Mouse (Mus musculus) adrenal gland (tissue): ENCODE data around the gene Dok4.
"Not testable (repeated sequence)": the region's sequence is repeated elsewhere in the genome, so short reads cannot be mapped to it uniquely, and the experiment has no call there.

Source experiments
- intact Hi-C: fragments of 180-260 bp; cut with DNase I; formaldehyde crosslinking; loops from one replicate; pipeline ENCODE4 v1.15.1; 2025

Gene Dok4

GRCm38 (mm10) chr8:94854761-94855160, 21.4 kb downstream of the Dok4 start:
- intact Hi-C loops = not testable (repeated sequence)

GRCm38 (mm10) chr8:94850049-94850448, 26.1 kb downstream of the Dok4 start:
- intact Hi-C loops = no loop called here

- intact Hi-C loops = no loop called here
Observed at GRCm38 (mm10) chr8:94841183-94841582, 34.9 kb downstream of the Dok4 start.

- intact Hi-C loops = no loop called here
Observed at GRCm38 (mm10) chr8:94838600-94838999, 37.5 kb downstream of the Dok4 start.

- intact Hi-C loops = no loop called here
Observed at GRCm38 (mm10) chr8:94837662-94838574, 38.2 kb downstream of the Dok4 start, which contains the start of the genes Coq9 and Ciapin1. Gene Coq9 (plus strand): TSS chr8:94838321. Gene Ciapin1 (minus strand): TSS chr8:94838358.

GRCm38 (mm10) chr8:94836456-94837240, 39.5 kb downstream of the Dok4 start:
- intact Hi-C loops = no loop called here

GRCm38 (mm10) chr8:94835751-94836150, 40.4 kb downstream of the Dok4 start:
- intact Hi-C loops = not testable (repeated sequence)

GRCm38 (mm10) chr8:94833901-94834405, 42.2 kb downstream of the Dok4 start:
- intact Hi-C loops = not testable (repeated sequence)

- intact Hi-C loops = no loop called here
Observed at GRCm38 (mm10) chr8:94828284-94828683, 47.8 kb downstream of the Dok4 start.

GRCm38 (mm10) chr8:94826210-94826609, 49.9 kb downstream of the Dok4 start:
- intact Hi-C loops = no loop called here

- intact Hi-C loops = no loop called here
Observed at GRCm38 (mm10) chr8:94825170-94825569, 51.0 kb downstream of the Dok4 start.

- intact Hi-C loops = loop anchor here (5.0 kb wide), 1 partner anchor 84 kb away; no protein-coding TSS in a partner anchor
Observed at GRCm38 (mm10) chr8:94822637-94823560, 53.2 kb downstream of the Dok4 start.

GRCm38 (mm10) chr8:94821381-94821780, 54.7 kb downstream of the Dok4 start:
- intact Hi-C loops = loop anchor here (5.0 kb wide), 1 partner anchor 86 kb away; no protein-coding TSS in a partner anchor

- intact Hi-C loops = loop anchor here (5.0 kb wide), 1 partner anchor 87 kb away; no protein-coding TSS in a partner anchor
Observed at GRCm38 (mm10) chr8:94820553-94820952, 55.6 kb downstream of the Dok4 start.

- intact Hi-C loops = loop anchor here (5.0 to 10.0 kb wide), 2 partner anchors 88 to 225 kb away; no protein-coding TSS in a partner anchor
Observed at GRCm38 (mm10) chr8:94819671-94820179, 56.4 kb downstream of the Dok4 start.

GRCm38 (mm10) chr8:94817933-94818332, 58.2 kb downstream of the Dok4 start:
- intact Hi-C loops = loop anchor here (10.0 kb wide), 1 partner anchor 223 kb away; no protein-coding TSS in a partner anchor

- intact Hi-C loops = loop anchor here (10.0 kb wide), 1 partner anchor 220 kb away; no protein-coding TSS in a partner anchor
Observed at GRCm38 (mm10) chr8:94814556-94814955, 61.6 kb downstream of the Dok4 start.
